Mouse (Mus musculus) right cerebral cortex, postnatal 4 days (tissue): ENCODE measurements around the gene Obox6.

Source experiments
- DNase-seq: peaks from one replicate; pipeline ENCODE4 v3.0.0-alpha.2; 2022

The Obox6 gene

GRCm38 (mm10) chr7:15839578-15839977 is at the start of gene Obox6:
Gene Obox6, minus strand, starts transcription at chr7:15839678.
- no peak for DNase-seq

GRCm38 (mm10) chr7:15884127-15884526 is 44.6 kb upstream of the Obox6 start:
- DNase-seq, result no peak

GRCm38 (mm10) chr7:15882317-15882716 is 42.8 kb upstream of the Obox6 start, which contains the start of gene Crxos:
Gene Crxos, plus strand, starts transcription at chr7:15882617.
- no peak for DNase-seq

GRCm38 (mm10) chr7:15881831-15882230 is 42.4 kb upstream of the Obox6 start:
- no peak for DNase-seq

GRCm38 (mm10) chr7:15881388-15881787 is 41.9 kb upstream of the Obox6 start:
- no peak for DNase-seq

GRCm38 (mm10) chr7:15879756-15880155 is 40.3 kb upstream of the Obox6 start, which contains the start of gene Crx:
Gene Crx, minus strand, starts transcription at chr7:15879968.
- no peak for DNase-seq

GRCm38 (mm10) chr7:15864104-15864503 is 24.6 kb upstream of the Obox6 start:
- DNase-seq, result no peak

- DNase-seq, result no peak
These were observed 20.2 kb upstream of the Obox6 start for GRCm38 (mm10) chr7:15859657-15860056.
